Mouse (Mus musculus) testis, postnatal 14 days (tissue): Measurements from ENCODE around the gene Vps13a.
"Not testable (repeated sequence)": the region's sequence is repeated elsewhere in the genome, so short reads cannot be mapped to it uniquely, and the experiment has no call there.

Experiments
- DNase-seq: peaks from one replicate; pipeline ENCODE4 v3.0.0; 2021; ENCODE audit warnings: low spot score

Gene Vps13a

DNA sequence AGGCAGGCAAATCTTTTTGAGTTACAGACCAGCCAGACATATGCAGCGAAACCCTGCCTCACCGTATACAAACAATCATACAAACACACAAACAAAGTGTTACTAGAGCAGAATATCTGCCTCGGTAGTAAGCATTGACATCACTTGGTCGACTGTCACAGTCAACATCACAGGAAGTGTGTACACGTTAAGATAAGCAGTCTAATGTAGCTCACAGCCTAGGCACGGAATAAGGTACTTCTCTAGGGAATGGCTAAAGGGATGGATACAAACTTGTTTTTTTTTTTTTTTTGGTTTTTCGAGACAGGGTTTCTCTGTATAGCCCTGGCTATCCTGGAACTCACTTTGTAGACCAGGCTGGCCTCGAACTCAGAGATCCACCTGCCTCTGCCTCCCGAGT lies 23.3 kb downstream of the Vps13a start:
- not testable (repeated sequence) for DNase-seq

DNA sequence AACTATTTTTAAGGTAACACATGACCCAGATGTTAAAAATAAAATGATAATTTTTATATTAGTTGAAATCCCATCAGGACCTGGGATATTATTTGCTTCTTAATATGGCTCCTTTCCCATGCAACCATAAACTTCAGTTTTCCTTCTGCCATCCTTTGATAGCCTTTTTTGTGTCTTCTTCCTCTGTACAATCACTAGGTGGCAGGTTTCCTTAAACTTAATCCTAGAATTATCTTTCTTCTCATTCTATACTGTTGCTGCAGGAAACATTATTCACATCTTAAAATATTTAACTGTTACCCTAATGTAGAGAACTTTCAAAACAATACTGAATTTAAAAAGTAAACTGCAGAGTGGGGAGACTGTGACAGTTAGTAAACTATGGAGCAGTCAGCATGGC lies 24.9 kb downstream of the Vps13a start:
- no peak for DNase-seq

DNA sequence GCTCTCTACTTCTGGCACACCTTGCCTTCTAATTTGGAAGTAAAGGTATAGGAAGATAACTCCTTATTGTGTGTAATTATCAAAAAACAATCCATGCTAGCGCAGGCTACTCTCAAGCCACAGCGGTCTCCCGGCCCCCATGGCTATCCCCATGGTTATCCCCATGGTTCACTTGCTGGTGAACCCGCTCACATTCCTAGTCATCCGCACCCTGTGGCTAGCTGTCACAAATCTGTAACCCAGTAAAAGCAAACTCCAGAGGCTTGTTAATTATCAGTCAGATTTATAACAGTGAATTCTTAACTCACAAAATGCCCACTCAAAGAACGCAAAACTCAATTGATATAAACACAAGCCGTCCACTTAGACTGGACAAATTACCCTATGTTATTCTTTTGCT lies 25.5 kb downstream of the Vps13a start:
- no peak for DNase-seq

DNA sequence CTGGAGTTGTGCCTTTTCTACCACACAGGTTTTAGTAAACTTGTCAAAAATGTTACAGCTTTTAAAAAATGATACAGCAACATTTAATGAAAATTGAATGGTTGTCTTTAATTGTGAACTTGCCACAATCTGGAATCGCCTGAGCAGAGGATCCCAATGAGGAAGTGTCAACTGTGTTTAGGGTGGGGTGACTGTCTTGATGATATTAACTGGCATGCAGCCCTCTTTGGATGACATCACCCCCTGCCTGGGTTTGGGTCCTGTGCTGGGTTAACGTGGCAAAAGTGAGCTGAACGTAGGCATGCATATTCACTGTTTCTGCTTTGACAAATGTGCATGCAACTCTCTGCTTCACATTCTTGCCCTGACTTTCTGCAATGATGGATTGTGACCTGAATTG lies 27.6 kb downstream of the Vps13a start:
- DNase-seq: no peak

DNA sequence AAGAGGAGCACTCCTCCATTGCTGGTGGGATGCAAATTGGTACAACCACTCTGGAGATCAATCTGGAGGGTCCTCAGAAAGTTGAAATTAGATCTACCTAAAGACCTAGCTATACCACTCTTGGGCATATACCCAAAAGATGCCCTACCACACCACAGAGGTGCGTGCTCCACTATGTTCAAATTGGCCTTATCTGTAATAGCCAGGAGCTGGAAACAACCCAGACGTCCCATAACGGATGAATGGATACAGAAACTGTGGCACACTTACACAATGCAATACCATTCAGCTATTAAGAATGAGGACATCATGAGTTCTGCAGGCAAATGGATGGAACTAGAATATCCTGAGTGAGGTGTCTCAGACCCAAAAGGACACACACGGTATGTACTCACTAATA lies 43.9 kb downstream of the Vps13a start:
- no peak for DNase-seq

DNA sequence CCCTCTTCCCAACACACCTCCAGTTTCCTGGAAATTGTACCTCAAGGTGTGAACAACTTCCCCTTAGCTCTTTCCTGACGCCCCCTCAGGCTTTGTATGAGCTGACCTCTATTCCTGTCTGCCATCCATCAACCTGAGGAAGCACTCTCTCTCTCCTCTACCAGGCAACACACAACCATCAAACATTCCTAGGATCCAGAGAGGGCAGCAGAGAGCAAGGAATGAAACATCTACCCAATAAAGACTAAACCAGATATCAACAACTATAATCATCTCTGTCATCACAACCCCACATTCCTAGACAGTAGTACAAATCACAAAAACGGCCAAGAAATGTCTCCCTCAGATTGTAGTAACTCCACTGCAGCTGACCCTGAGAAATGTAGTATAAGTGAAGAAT lies 52.0 kb downstream of the Vps13a start:
- DNase-seq: no peak

DNA sequence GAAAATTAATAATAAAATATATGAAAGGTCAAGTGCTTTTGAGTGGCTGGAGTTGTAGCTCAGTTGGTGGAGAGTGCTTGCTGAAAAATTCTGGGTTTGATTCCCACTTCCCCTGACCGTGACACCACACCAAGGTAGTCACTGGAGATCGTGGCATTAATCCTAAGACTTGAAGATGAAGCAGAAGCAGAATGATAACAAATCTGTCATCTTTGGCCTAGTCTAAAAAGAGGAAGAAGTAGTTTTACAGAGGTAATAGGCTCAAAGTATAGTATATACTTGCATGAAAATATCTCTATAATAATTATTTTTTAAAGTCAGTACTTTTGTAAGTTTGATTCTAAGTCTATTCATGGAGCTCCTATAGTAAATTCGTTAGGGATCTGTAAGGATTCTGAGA lies 65.5 kb downstream of the Vps13a start:
- DNase-seq: no peak

DNA sequence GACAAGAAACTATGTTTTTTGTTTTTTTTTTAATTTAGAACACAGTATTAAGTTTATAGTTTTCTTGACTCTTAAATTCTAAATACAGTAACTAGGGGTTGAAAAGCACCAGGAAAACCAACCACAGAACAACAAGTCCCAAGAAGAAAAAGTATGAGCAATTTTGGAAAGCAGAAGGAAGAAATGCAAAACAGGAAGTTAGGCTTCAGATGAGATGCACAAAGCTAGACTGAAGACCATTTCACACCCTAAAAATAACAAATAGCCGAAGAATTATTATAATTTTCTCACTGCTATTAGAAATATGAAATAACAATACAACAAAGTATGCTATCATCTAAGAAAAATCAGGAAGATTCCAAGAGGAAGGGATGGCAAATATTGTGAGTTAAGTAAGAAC lies 78.9 kb downstream of the Vps13a start:
- no peak for DNase-seq

DNA sequence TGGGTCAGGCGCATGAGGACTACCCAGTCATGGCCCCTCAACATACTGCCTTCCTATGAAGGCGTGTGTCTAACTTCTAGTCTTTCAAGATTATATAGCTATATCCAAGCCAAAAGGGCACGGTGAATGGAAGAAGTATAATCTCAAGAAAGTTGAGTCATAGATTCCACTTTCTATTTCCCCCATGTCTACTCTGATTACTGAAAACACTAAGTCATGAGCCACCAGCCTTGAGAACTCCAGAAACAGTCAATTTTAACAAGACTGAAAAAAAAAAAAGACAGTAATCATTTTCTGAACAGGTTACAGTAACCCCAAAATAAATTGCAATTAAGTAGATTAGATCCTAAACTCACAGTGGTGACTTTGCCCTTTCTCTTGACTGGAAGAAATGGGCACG lies 95.8 kb downstream of the Vps13a start:
- DNase-seq: no peak

DNA sequence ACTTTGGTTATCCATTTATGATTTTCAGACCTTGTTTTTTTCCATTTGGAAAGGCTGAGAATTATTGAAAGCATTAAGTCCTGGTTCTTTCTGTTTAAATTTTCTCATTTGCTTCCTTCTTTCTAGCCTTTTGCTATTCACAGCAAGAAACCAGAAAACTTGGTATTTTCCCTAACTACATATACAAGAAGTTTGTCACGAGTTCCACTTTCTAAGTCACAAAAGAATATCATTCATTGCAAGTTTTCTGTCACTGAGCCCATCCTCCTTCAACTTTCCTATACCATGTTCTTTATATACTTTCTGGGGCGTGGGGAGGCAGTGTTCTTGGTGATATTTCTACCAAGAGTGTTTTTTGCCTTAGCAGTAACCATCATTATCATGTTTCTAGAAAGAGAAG lies 96.5 kb downstream of the Vps13a start:
- no peak for DNase-seq

DNA sequence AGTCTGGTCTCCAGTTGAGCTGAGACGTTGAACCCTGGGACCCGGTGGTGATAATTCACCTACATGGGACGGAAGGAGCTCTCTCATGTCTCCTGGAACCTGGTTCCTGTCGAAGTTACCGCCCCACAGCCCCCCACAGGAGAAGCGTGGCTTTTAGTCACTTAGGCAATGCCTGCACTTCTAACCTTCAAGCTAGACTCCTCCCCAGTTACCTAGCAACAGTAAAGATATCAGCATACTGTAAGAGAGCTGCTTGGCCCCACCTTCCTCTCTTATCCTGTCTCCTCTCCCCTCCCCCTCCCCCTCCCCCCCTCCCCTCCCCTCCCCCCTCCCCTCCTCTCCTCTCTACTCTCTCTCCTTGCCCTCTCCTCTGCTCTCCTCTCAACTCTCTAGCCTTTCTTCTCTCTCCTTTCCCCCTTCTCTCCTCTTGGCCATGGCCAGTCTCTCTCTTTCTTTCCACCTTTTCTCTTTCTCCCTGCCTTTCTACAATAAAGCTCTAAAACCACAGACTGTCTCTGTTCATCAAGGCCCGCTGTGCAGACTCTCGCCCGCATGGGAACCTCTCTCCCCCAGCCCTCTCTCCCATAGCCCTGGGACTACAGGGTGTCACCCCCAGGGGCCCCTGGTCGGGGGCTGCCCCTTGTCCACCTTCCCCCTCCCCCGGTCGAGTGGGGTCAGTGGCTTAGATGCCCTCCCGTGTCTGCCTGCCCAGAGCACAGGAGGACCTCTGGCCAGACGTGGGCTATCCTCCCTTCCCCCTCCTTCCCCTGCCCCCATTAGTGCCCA lies 154.9 kb downstream of the Vps13a start:
- DNase-seq: no peak

DNA sequence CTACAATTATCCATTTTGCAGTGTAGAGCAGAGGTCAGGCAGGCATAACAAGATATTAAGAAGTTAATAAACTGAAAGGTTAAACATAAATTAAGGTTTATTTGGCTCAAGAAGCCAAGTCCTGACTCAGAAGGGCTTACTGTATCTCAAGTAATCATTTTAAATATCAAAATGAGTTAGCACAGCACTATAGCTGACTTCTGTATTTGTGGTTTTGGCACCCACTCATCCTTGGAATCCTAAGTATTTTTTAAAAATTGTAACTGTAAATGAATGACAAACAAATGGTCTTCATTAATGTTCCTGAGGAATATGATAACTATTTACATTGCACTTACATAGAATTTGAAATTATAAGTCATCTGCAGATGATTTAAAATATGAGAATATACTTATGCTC lies 155.7 kb downstream of the Vps13a start:
- DNase-seq: no peak

DNA sequence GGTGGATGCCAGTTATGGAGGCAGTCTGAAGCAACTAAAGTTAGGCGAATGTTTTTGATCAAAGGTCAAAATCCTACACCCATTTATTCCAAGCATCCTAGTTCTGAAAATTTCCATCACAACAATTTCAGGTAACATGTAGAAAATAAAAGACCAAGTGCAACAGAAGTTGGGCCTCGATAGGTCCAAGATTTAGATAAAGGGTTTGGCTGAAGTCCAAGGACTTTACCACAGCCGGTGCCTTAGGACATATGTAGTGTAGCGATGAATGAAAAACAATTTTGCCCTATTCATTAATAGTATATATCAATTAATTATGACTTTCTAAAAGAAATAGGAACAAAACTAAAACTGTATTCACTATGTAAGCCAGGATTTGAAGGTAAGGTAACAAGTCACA lies 157.6 kb downstream of the Vps13a start:
- DNase-seq: no peak

DNA sequence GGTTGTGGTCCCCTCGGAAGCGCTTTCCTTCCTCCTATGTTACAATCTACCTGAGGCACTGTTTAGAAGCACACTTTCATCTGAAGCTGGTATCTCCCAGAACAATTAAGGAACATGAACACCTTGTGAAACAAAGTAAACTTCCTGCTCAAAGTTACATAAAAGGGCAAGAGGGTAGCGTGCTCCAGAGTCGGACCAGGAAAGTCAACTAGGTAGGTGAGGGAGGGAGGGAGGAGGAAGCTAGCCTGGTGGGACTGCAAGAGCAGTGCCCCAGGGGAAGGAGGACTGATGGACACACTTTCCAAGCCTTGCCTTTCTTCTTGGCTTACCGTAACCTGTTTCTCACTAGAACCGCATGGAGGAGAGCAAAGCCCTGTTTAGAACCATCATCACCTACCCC lies 173.1 kb downstream of the Vps13a start:
- DNase-seq: no peak

DNA sequence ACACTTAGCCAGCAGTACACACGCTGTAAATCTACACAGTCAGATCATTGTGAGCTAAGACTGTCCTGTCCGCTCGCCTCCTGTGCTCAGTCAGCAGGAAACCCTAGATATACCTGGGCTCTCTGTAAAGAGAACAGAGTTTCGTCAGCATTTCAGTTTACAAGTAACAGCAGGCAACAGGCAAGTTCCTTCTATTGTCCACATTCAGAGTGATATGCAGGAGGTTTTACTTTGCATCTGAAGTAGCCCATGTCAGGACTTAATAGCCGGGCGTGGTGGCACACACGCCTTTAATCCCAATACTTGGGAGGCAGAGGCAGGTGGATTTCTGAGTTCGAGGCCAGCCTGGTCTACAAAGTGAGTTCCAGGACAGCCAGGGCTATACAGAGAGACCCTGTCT lies 178.7 kb downstream of the Vps13a start:
- no peak for DNase-seq

DNA sequence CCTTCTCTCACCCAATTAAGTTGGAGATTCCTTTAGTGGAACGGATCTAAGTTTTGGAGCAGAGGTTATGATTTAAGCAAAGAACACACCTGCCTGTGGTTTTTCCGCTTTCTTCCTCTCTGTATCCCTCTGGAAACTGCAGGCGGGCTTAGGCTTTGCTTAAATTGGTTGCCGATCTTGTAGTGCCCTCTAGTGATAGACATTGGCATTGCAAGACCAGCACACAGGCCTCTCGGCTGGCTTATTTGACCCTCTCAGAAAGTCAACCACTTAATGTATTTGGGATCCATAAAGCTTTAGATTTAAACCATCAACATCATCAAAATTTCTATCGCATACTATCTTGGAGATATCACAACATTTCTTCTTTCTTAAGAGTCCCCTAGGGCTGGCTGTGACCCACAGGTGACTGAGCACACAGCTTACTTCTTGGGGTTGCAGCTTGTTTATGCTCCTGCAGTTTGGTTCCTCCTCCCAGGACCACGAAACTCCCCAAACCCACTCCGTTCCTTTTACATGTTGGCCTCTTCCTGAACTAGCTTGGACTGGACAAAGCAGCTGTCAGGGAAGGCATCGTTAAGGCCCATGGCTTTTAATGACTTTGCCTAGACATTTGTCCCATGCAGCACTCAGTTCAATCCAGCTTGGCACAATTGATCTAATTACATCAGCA lies 181.3 kb downstream of the Vps13a start:
- peak; percentile 57 for DNase-seq

DNA sequence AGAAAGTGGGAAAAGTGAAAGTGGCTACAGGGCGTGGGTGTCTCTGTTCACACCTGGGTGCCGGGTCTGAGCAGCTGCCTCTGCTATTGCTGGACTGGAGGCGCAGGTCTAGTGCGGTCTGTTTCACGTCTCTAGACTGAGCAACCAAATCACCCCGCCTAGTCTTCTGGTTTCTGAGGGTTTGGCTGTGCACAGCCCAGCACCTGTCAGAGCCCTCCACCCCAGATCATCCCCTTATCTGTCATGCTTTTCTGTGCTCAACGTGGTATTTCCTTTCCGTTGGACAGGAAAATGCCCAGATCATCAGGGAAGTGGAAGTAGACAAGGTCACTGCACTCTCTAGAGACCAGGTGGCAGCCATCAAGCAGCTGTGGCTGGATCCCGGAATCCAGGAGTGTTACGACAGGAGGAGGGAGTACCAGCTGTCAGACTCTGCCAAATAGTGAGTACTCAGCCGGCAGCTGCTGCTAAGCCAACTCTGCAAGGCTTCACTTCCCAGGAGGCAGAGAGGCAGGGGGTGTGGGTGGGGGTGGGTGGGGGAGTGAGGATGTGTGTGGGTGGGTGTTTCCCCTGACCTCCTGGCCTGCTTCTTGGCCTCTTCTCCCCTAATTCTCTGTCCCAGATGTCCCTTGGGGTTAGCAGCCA lies 182.0 kb downstream of the Vps13a start:
- no peak for DNase-seq

DNA sequence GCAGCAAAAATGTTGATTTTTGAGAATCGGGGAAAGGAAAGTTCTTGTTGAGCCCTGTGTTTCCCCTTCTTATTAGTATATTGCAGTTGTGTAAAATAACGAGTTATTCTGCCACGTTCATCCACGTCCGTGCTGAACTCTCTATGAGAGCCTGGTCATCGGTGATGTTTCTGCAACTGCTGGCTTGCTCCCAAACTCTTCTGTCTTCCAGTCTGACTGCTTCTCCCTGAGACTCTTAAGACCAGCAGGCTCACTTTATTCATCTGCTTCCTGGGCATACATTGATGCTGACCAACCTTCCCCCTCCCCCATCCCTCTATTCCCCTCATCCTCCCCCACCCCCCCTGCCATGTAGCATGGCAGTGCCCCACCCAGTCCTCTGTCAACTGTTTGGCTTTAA lies 183.5 kb downstream of the Vps13a start:
- no peak for DNase-seq

DNA sequence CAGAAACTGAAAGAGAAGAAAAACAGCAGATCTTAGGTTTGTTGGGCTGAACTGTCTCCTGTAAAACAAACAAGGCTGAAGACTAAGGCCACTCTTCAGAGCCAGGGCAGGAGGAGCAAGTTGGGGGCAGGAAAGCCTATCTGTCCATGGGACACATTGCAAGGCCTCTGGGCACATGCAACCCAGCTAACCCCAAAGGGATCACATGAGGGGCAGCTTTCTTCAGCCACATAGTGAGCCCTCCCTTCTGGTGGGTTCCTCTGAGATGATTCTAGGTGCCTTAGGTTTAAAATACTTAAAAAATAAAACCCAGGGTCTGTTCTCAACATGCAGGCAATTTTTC lies 186.8 kb downstream of the Vps13a start:
- no peak for DNase-seq

DNA sequence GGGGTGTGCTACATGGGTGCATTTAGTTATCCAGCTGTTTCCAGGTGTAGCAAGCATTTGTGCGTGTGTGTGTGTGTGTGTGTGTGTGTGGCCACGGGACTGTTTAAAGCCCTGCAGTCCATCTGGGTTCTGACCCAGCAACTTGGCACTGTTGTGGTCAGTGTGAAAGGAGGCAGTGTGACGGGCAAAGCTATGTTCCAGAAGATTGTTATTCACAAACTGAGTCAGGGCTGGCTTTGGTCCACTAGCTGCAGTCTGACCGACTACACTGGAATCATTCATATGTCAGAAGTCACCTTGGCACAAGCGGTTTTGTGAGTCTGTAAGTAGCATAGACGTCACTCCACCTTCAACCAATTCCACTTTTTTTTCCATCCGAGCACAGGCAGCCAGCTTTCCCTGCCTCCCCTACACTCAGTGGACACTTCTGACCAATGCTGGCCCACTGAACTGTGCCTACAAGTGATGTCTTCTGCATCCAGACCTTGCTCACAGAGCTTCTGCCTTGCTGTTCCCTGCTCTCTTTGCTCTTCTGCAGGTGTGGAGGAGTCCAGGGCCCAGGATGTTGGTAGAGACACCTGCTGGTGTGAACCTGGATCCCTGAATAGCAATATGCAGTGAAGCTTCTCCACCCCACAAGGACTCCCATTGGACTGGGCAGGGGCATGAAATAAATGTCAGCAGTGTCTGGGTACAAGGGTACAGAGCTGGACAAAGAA lies 187.3 kb downstream of the Vps13a start:
- no peak for DNase-seq

DNA sequence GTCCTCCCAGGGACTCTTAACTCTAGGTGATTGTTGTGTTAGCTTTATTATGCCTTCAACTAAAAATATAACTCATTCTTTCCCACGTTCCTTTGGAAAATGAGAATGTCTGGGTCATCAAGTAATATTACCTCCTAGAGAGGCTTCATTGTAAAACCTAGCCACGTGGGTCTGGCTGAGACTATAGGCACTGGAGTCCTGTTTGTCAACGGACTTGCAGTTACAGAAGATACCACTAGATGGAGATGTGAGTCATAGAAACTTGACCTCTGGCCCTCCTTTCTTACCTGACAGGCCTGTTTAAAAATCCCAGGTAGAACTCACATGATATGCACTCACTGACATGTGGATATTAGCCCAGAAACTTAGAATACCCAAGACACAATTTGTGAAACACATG lies 195.4 kb downstream of the Vps13a start:
- no peak for DNase-seq

DNA sequence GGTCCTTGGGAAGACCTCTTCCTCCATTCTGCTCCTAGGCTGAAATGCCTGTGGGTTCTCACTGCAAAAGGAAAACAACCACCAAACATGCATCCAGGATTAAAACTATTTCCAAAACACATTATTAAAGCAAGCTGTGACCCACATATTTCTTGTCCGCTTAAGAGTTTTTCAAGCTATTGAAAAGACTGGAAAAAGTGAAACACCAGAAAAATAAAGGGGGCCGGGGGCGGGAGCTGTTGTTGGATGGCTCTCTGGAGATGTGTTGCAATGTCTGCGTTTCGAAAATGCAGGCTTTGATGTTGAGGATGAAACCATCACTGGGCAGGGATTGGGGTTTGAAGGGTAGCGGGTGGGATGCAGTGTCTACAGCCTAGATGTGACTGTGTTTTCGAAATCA lies 196.2 kb downstream of the Vps13a start:
- no peak for DNase-seq

DNA sequence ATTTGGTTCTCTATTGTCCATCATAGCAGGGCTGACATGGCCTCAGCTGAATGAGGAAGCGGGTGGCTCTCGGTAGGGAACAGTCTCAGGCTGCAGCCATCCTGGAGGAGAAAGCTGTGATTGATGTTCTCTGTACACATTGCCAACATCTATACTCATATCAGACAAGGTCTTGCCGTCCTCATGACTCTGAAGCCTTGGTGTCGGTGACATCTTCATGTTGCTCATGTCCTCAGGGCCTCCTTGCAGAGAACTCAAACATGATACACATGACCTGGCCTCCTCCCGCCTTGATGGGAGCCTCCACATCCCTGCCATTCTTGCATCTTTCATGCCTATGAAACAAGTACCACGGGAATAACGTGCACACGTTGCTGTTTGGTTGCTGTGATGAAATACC lies 200.2 kb downstream of the Vps13a start:
- DNase-seq: no peak
